Mouse (Mus musculus) megakaryocyte, embryonic 14.5 days (primary cell): ENCODE results near the gene Kansl1l.

Experiments used
- FLI1 ChIP-seq: IDR thresholded peaks from 2 replicates; pipeline ENCODE4 v1.6.1; 2012; ENCODE audit warnings: low read length, inconsistent platforms, mixed read lengths
- GATA1 ChIP-seq: IDR thresholded peaks from 3 replicates; pipeline ENCODE4 v1.6.1; 2012; ENCODE audit warnings: mixed read lengths, low read length, inconsistent platforms, borderline replicate concordance

- no peak for TF ChIP-seq FLI1
- no peak for TF ChIP-seq GATA1
These were observed 2.6 kb downstream of the Kansl1l start for GRCm38 (mm10) chr1:66814756-66815155.
